In the genomic region with DNA sequence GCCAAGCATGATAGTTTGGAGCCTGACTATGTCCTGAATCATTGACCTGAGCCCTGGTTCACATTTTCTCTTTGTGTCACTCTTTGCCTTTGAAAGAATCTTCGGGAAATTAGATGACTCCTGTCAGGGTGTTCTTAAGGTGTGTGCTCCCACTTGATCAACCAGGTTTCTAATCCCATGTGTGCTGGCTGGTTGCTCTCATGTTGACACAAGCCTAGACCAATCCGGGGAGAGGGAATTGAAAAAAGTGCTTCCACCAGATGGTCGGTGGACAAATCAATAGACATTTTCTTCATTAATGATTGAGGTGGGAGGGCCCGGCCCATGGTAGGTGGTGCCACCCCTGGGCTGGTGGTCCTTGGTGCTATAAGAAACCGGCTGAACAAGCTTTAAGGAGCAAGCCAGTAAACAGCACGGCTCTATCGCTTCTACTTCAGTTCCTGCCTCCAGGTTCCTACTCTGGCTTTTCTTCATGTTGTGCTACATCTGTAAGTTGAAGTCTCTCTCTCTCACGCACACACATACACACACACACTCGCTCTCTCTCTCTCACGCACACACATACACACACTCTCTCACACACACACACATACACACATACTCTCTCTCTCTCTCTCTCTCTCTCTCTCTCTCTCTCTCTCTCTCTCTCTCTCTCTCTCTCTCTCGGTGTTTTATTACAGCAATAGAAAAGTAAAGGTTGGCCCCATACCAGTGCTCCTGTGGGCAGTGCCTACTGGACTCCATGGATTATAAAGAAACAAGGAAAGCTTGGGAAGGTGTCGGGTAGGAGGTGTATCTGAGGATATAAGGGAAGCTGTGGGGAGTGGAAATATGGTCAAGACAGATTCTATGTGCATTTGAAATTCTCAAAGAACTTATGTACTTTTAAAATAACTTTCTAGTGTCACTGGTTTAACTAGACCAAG, we compare ENCODE assay signal across 23 mouse cellular contexts. TPM values are rescaled to one million over a fixed set of nuclear protein-coding genes. Genes with fewer than 3 reads are reported as not detected.
"Had no signal": no experiment of that assay in that cellular context is flagged by ENCODE, and none has a peak within 500 bp of the region (broad histone marks: within the 10 kb centered on the region; RNA-seq: fewer than 3 reads in every experiment).

No protein-coding gene starts in this region.

- H3K4me2 ChIP-seq: kidney, embryonic 15.5 days; limb, embryonic 15.5 days; liver, embryonic 15.5 days; lung, embryonic 14.5 days; neural tube, embryonic 12.5 days had no signal

- H3K27me3 ChIP-seq: kidney, embryonic 15.5 days; limb, embryonic 15.5 days; liver, embryonic 15.5 days; neural tube, embryonic 12.5 days had no signal

- DNase-seq: kidney, adult 18-20 months; kidney, postnatal 14 days; left cerebral cortex, postnatal 4 days; right cerebral cortex, postnatal 4 days; thymus, adult 2 months; thymus, postnatal 25 days had no signal

- H3K27ac ChIP-seq: kidney, embryonic 15.5 days; limb, embryonic 15.5 days; liver, embryonic 15.5 days; neural tube, embryonic 12.5 days had no signal

- H3K36me3 ChIP-seq: kidney, embryonic 15.5 days; limb, embryonic 15.5 days; liver, embryonic 15.5 days; neural tube, embryonic 12.5 days had no signal

- H3K9ac ChIP-seq: kidney, embryonic 15.5 days; limb, embryonic 15.5 days; liver, embryonic 15.5 days; lung, embryonic 14.5 days; neural tube, embryonic 12.5 days had no signal

- H3K4me3 ChIP-seq: kidney, embryonic 15.5 days; limb, embryonic 15.5 days; liver, embryonic 15.5 days; myocyte; neural tube, embryonic 12.5 days had no signal

- H3K9me3 ChIP-seq: kidney, embryonic 15.5 days; limb, embryonic 15.5 days; liver, embryonic 15.5 days; neural tube, embryonic 12.5 days had no signal

- H3K4me1 ChIP-seq: kidney, embryonic 15.5 days; limb, embryonic 15.5 days; liver, embryonic 15.5 days; neural tube, embryonic 12.5 days had no signal

RNA-seq across cellular contexts. Expression of a gene that starts 34.0 kb away (rescaled TPM):
- total RNA-seq: layer of hippocampus, adult 8-10 months; layer of hippocampus, postnatal 14 days; left cerebral cortex, adult 18-20 months; left cerebral cortex, postnatal 10 days; left cerebral cortex, postnatal 4 days; megakaryocyte-erythroid progenitor cell, adult 5-6 weeks; neutrophil, adult 5-6 weeks had no signal
- polyA plus RNA-seq: limb, embryonic 15.5 days; lung, embryonic 14.5 days; midbrain, embryonic 14.5 days; myocyte; neural tube, embryonic 12.5 days; spleen, adult 2 months; testis, adult 2 months had no signal

RNA-seq across cellular contexts. Expression of a gene that starts 58.3 kb away (rescaled TPM):
- total RNA-seq: layer of hippocampus, adult 8-10 months; layer of hippocampus, postnatal 14 days; left cerebral cortex, adult 18-20 months; left cerebral cortex, postnatal 10 days; left cerebral cortex, postnatal 4 days; megakaryocyte-erythroid progenitor cell, adult 5-6 weeks; neutrophil, adult 5-6 weeks had no signal
- polyA plus RNA-seq: kidney, embryonic 15.5 days; large intestine, adult 2 months; limb, embryonic 15.5 days; liver, embryonic 15.5 days; lung, embryonic 14.5 days; midbrain, embryonic 14.5 days; myocyte; neural tube, embryonic 12.5 days; spleen, adult 2 months; testis, adult 2 months; thymus, adult 2 months; urinary bladder, adult 2 months had no signal
